Mouse (Mus musculus) urinary bladder, postnatal 25 days (tissue): ENCODE data around the gene Sebox.
A peak's percentile ranks its signal among the peaks of the same experiment; 100 is the strongest.
"Not testable (repeated sequence)": the region's sequence is repeated elsewhere in the genome, so short reads cannot be mapped to it uniquely, and the experiment has no call there.

Experiments
- DNase-seq: peaks from one replicate; pipeline ENCODE4 v3.0.0; 2022; ENCODE audit warnings: low spot score

Sebox gene

GRCm38 (mm10) chr11:78497544-78498522, 5.4 kb upstream of the Sebox start, which contains the start of gene Sarm1:
Sarm1 (minus strand) TSS chr11:78497754.
- DNase-seq, result peak; percentile 86

- DNase-seq, result no peak
These were observed 4.2 kb upstream of the Sebox start, which contains the start of gene Vtn for GRCm38 (mm10) chr11:78499004-78499403. Vtn (plus strand) TSS chr11:78499091.

- DNase-seq, result no peak
These were observed 3.7 kb upstream of the Sebox start for GRCm38 (mm10) chr11:78499543-78499942.

- no peak for DNase-seq
These were observed 2.5 kb upstream of the Sebox start for GRCm38 (mm10) chr11:78500623-78501202.

GRCm38 (mm10) chr11:78501529-78501928, 1.7 kb upstream of the Sebox start:
- DNase-seq, result no peak

- DNase-seq, result no peak
These were observed 2.2 kb downstream of the Sebox start for GRCm38 (mm10) chr11:78505430-78505829.

- DNase-seq, result no peak
These were observed 5.9 kb downstream of the Sebox start for GRCm38 (mm10) chr11:78509148-78509547.

GRCm38 (mm10) chr11:78512025-78512957, 9.0 kb downstream of the Sebox start, which contains the start of the genes Tmem199 and Poldip2:
Tmem199 (minus strand) TSS chr11:78512172.
Poldip2 (plus strand) TSS chr11:78512193.
- DNase-seq, result peak; percentile 84

GRCm38 (mm10) chr11:78513106-78513790, 10.0 kb downstream of the Sebox start:
- DNase-seq, result no peak

GRCm38 (mm10) chr11:78515549-78516325, 12.5 kb downstream of the Sebox start:
- DNase-seq, result no peak

- no peak for DNase-seq
These were observed 15.7 kb downstream of the Sebox start for GRCm38 (mm10) chr11:78518931-78519330.

GRCm38 (mm10) chr11:78521880-78522279, 18.6 kb downstream of the Sebox start:
- DNase-seq, result no peak

GRCm38 (mm10) chr11:78522481-78522997, 19.3 kb downstream of the Sebox start:
- DNase-seq, result no peak

GRCm38 (mm10) chr11:78523241-78523955, 20.2 kb downstream of the Sebox start:
- DNase-seq, result no peak

GRCm38 (mm10) chr11:78524838-78525237, 21.6 kb downstream of the Sebox start:
- DNase-seq, result no peak

GRCm38 (mm10) chr11:78528714-78529113, 25.5 kb downstream of the Sebox start:
- no peak for DNase-seq

GRCm38 (mm10) chr11:78530001-78530400, 26.8 kb downstream of the Sebox start:
- no peak for DNase-seq

- no peak for DNase-seq
These were observed 27.8 kb downstream of the Sebox start for GRCm38 (mm10) chr11:78531046-78531445.

GRCm38 (mm10) chr11:78531515-78531914, 28.3 kb downstream of the Sebox start:
- not testable (repeated sequence) for DNase-seq
